Mouse (Mus musculus): ENCODE results near the gene Inhbb. TPM values are rescaled to one million over a fixed set of nuclear protein-coding genes. Genes with fewer than 3 reads are reported as not detected.

Gene Inhbb
- total and polyA plus RNA-seq, 2 experiments from 2014 or later: 4.1 to 6.0 TPM

DNA sequence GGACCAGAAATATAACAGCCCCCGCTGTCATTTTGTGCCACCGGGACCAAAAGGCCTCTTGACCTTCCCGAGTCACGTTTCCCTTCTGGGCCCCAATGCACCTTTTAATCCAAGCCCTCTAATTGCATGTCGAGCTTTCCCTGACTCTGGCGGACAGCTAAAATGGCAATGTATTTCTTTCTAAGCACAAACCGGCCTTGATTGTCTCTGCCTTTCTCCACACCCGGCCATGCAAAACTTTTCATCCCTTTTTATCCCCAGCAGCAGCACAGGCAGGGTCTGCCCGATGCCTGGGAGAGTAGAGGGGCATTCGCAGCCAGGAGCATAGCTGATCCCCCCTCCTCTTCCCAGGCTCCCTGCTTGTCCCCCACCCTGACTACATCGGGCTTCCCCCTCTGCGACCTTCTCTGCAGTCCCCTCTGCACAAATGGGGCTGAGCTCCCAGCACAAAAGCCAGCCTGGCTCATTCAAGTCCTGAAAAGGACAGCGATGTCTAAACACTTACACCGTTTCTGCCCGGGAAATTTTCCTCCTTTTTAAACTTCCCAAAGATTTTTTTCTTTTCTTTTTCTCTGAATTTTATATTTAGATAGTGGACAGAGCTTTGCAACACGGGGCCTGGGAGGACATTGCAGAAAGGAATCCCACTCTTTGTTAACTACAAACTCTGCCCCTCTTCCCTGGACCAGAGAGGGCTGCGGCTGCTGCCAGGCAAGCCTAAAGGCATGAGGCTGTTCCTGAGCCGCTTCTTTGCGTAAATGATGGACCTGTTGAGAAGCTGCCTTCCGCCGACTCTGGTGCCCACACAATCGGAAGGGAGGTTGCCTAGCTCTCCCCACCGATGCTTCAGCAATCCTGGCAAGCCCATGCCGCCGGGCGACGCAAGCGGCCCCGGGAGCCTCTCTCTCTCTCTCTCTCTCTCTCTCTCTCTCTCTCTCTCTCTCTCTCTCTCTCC is 2.6 kb downstream of the Inhbb start:
- WGBS: 1% methylated on average over 29 of the region's 29 CpGs
- H3K36me3 ChIP-seq (ENCODE audit: insufficient read depth): no peaks in the 10 kb centered on the region
- no peaks in the 10 kb centered on the region; the same call in none of the 2 replicates for H3K27me3 ChIP-seq (ENCODE audit: insufficient read depth, low read length)
- H3K9me3 ChIP-seq (ENCODE audit: low read length): no peaks in the 10 kb centered on the region
- H3K9ac ChIP-seq: peak overlapping the region; percentile 45
- TF ChIP-seq CTCF (IDR thresholded peaks at IDR 0.05; ENCODE audit: low read depth): no peak
- H3K4me2 ChIP-seq (ENCODE audit: low read depth): peak overlapping the region; percentile 97
- H3K27ac ChIP-seq (ENCODE audit: low read depth, low read length): peak overlapping the region; percentile 45
- DNase-seq: peak; percentile 64
- peak overlapping the region; percentile 67 for H3K4me3 ChIP-seq (ENCODE audit: low read depth, low read length)
- peaks cover 6% of the 10 kb centered on the region; the same call in 1 of the 2 replicates for H3K4me1 ChIP-seq (ENCODE audit: insufficient read depth)
- ATAC-seq: peak; percentile 26; the same call in 1 of the 2 replicates

DNA sequence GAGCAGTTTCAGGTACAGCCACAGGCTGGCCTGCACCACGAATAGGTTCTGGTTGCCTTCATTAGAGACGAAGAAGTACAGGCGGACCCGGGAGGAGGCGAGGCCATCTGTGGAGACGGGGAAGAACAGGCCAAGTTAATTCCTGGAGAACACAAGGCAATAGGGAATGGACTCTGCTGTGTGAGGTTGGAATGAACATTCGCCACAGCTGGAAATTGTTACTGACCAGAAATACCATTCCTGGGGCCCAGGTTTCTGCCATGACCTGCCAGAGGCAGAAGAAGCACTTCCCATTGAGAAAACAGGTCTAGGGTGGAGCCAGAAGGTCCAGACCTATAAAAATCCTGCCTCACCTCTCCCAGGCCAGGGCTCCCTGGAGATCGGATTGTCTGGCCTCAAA is 4.1 kb downstream of the Inhbb start:
- no peak overlapping the region for H3K27ac ChIP-seq (ENCODE audit: low read depth, low read length)
- WGBS: 68% methylated on average over 8 of the region's 8 CpGs
- H3K36me3 ChIP-seq (ENCODE audit: insufficient read depth): no peaks in the 10 kb centered on the region
- no peak overlapping the region for H3K4me3 ChIP-seq (ENCODE audit: low read depth, low read length)
- no peak for TF ChIP-seq CTCF (IDR thresholded peaks at IDR 0.05; ENCODE audit: low read depth)
- H3K4me1 ChIP-seq (ENCODE audit: insufficient read depth): peaks cover 6% of the 10 kb centered on the region; the same call in 1 of the 2 replicates
- no peaks in the 10 kb centered on the region; the same call in none of the 2 replicates for H3K27me3 ChIP-seq (ENCODE audit: insufficient read depth, low read length)
- DNase-seq (no peak), ATAC-seq (no peak)
- no peak overlapping the region for H3K4me2 ChIP-seq (ENCODE audit: low read depth)
- no peaks in the 10 kb centered on the region for H3K9me3 ChIP-seq (ENCODE audit: low read length)
- H3K9ac ChIP-seq: no peak overlapping the region

DNA sequence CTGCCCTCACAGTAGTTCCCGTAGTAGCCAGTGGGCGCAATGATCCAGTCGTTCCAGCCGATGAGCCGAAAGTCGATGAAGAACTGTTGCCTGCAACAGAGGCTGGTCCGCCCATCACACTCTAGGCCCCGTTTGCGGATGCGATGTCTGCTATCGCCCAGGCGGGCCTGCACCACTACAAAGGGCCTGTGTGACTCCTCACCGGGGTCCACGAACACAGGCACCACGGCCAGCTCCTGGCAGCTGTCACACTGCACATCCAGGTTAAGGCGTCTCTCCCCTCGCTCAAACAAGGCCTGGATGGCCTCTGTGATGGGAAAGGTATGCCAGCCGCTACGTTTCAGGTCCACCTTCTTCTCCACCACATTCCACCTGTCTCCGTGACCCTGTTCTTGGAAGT is 4.5 kb downstream of the Inhbb start:
- Histone ChIP-seq H3K27ac (ENCODE audit: low read depth, low read length) (no peak overlapping the region), H3K4me2 (ENCODE audit: low read depth) (no peak overlapping the region), H3K4me3 (ENCODE audit: low read depth, low read length) (no peak overlapping the region), H3K36me3 (ENCODE audit: insufficient read depth) (no peaks in the 10 kb centered on the region), H3K9me3 (ENCODE audit: low read length) (no peaks in the 10 kb centered on the region), H3K4me1 (ENCODE audit: insufficient read depth) (peaks cover 2% of the 10 kb centered on the region; the same call in 1 of the 2 replicates), H3K27me3 (ENCODE audit: insufficient read depth, low read length) (no peaks in the 10 kb centered on the region; the same call in none of the 2 replicates), H3K9ac (no peak overlapping the region)
- TF ChIP-seq CTCF (IDR thresholded peaks at IDR 0.05; ENCODE audit: low read depth): no peak
- no peak for DNase-seq
- ATAC-seq: no peak
- WGBS: 83% methylated on average over 20 of the region's 20 CpGs

DNA sequence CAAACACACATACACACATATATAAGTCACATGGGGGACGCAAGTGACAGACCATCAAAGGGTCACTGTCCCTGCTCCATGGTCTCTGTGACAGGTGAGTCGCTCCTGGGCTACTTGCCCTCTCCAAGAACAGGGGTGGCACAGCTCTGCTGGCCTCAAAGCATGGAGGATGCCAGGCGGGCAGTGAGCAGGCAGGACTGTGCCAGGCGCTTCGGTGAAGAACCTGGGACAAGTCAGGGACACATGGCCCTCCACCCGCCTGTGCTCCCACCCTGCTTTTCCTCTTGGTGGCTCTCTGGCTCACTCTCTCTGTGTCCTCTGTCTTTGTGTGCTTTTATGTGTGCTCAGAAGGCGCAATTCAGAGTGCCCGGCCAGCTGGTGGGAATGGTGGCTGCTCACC is 5.4 kb downstream of the Inhbb start:
- no peak for TF ChIP-seq CTCF (IDR thresholded peaks at IDR 0.05; ENCODE audit: low read depth)
- H3K36me3 ChIP-seq (ENCODE audit: insufficient read depth): no peaks in the 10 kb centered on the region
- 59% methylated on average over 8 of the region's 8 CpGs for WGBS
- no peaks in the 10 kb centered on the region for H3K4me1 ChIP-seq (ENCODE audit: insufficient read depth)
- H3K27ac ChIP-seq (ENCODE audit: low read depth, low read length): no peak overlapping the region
- no peaks in the 10 kb centered on the region for H3K9me3 ChIP-seq (ENCODE audit: low read length)
- DNase-seq (no peak), ATAC-seq (peak; percentile 3; the same call in 1 of the 2 replicates)
- no peak overlapping the region for H3K4me2 ChIP-seq (ENCODE audit: low read depth)
- H3K4me3 ChIP-seq (ENCODE audit: low read depth, low read length): no peak overlapping the region
- H3K27me3 ChIP-seq (ENCODE audit: insufficient read depth, low read length): no peaks in the 10 kb centered on the region; the same call in none of the 2 replicates
- H3K9ac ChIP-seq: no peak overlapping the region

DNA sequence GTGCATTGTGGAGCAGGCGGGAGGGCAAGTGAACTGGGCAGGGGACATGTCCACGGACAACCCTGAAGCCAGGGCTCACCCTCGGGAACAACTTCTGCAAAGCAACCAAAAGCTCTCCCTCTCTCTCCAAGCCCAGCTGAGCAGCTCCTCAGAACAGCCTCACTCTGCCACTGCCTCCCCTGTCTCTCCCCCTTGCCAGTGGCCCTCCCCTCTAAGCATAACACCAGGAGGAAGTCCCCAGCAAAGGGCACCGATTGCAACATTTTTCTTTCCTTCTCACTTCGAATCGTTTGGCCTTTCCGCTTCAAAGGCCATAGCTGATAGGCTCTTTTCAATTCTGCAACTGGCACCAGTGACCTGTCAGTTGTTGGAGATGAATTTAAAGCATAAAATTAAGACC is 5.9 kb downstream of the Inhbb start:
- DNase-seq (no peak), ATAC-seq (no peak)
- WGBS: 61% methylated on average over 7 of the region's 7 CpGs
- no peak for TF ChIP-seq CTCF (IDR thresholded peaks at IDR 0.05; ENCODE audit: low read depth)
- no peaks in the 10 kb centered on the region for H3K9me3 ChIP-seq (ENCODE audit: low read length)
- H3K36me3 ChIP-seq (ENCODE audit: insufficient read depth): no peaks in the 10 kb centered on the region
- H3K27me3 ChIP-seq (ENCODE audit: insufficient read depth, low read length): no peaks in the 10 kb centered on the region; the same call in none of the 2 replicates
- no peak overlapping the region for H3K27ac ChIP-seq (ENCODE audit: low read depth, low read length)
- H3K4me2 ChIP-seq (ENCODE audit: low read depth): no peak overlapping the region
- no peaks in the 10 kb centered on the region for H3K4me1 ChIP-seq (ENCODE audit: insufficient read depth)
- H3K4me3 ChIP-seq (ENCODE audit: low read depth, low read length): no peak overlapping the region
- no peak overlapping the region for H3K9ac ChIP-seq

DNA sequence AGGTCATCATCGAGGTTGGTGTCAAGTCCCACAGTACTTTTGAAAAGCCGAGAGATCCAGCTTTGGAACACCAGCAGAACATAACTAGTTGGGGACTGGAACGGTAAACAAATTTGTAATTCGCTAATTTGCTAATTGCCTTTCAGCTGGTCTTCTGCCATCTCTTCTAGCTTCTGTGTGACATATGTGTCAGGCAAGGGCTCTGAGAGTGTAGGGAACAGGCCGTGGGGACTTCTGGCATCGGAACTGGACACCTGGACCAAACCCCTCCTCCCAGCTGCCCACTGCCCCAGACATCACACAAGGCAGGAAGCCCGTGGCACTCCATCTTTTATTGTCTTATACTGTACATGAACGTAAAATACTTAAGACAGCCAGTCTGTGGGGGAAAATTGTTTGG is 6.9 kb downstream of the Inhbb start:
- no peak for TF ChIP-seq CTCF (IDR thresholded peaks at IDR 0.05; ENCODE audit: low read depth)
- no peak overlapping the region for H3K9ac ChIP-seq
- ATAC-seq: no peak
- no peaks in the 10 kb centered on the region for H3K36me3 ChIP-seq (ENCODE audit: insufficient read depth)
- H3K4me3 ChIP-seq (ENCODE audit: low read depth, low read length): no peak overlapping the region
- H3K4me2 ChIP-seq (ENCODE audit: low read depth): no peak overlapping the region
- no peaks in the 10 kb centered on the region; the same call in 1 of the 2 replicates for H3K27me3 ChIP-seq (ENCODE audit: insufficient read depth, low read length)
- no peaks in the 10 kb centered on the region for H3K9me3 ChIP-seq (ENCODE audit: low read length)
- no peaks in the 10 kb centered on the region for H3K4me1 ChIP-seq (ENCODE audit: insufficient read depth)
- WGBS: 48% methylated on average over 8 of the region's 8 CpGs
- no peak for DNase-seq
- H3K27ac ChIP-seq (ENCODE audit: low read depth, low read length): no peak overlapping the region

DNA sequence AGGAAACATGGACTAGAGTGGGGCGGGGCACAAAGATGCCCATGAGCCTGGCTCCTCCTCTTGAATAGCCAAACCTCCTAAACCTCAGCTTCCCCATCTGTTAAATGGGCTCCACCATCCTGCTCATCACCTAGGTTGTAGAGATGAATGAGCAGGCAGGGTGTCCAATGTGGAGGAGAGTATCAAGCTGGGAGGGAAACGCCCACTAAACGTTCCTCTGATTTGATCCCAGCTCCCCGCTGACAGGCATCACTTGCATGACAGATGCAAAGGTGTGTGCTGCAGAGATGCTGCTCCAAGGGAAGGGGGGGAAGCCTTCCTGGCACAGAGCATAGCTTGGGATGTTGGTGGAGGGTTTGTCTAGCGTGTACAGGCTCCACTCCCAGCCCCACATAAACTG is 11.4 kb downstream of the Inhbb start:
- H3K4me2 ChIP-seq (ENCODE audit: low read depth): no peak overlapping the region
- no peaks in the 10 kb centered on the region for H3K27me3 ChIP-seq (ENCODE audit: insufficient read depth, low read length)
- H3K27ac ChIP-seq (ENCODE audit: low read depth, low read length): no peak overlapping the region
- no peaks in the 10 kb centered on the region for H3K9me3 ChIP-seq (ENCODE audit: low read length)
- no peak overlapping the region for H3K4me3 ChIP-seq (ENCODE audit: low read depth, low read length)
- no peak for TF ChIP-seq CTCF (IDR thresholded peaks at IDR 0.05; ENCODE audit: low read depth)
- WGBS: 78% methylated on average over 5 of the region's 5 CpGs
- ATAC-seq (no peak), DNase-seq (no peak)
- H3K4me1 ChIP-seq (ENCODE audit: insufficient read depth): no peaks in the 10 kb centered on the region
- no peak overlapping the region for H3K9ac ChIP-seq
- H3K36me3 ChIP-seq (ENCODE audit: insufficient read depth): no peaks in the 10 kb centered on the region
